Mouse (Mus musculus) heart, postnatal 0 days (tissue): ENCODE data around the gene Dctpp1.

ENCODE experiments used
- CTCF ChIP-seq: IDR thresholded peaks from 2 replicates; pipeline ENCODE4 v1.5.1; 2016; ENCODE audit warnings: antibody characterized with exemption, control low read depth, low read depth
- EP300 ChIP-seq: IDR thresholded peaks from 2 replicates; pipeline ENCODE4 v1.6.1; 2016; ENCODE audit warnings: antibody characterized with exemption, low read depth

DNA sequence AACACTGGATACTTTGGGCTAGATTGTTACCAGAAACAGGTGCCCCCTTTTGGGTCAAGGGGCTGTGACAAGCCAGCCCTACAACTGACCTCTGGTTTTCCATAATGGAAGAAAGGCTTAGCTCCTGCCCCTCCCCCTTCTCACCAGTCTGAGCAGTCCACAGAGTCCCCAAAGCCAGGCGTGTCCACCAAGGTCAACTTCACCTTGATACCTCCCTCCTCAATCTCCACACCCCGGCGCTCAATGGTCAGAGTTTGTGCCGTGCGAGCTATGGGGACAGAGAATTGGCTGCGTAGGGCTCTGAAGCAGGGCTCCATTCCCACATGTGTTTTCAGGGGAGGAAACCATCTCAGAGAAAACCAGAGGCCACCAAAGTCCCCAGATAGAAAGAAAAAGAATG, 43.0 kb downstream of the Dctpp1 start:
- TF ChIP-seq CTCF (no peak), EP300 (no peak)
